Mouse (Mus musculus) telencephalon, adult 2 months (tissue): ENCODE results near the gene Gm7861.
"Not testable (repeated sequence)": the region's sequence is repeated elsewhere in the genome, so short reads cannot be mapped to it uniquely, and the experiment has no call there.

Experiments used
- DNase-seq: peaks from one replicate; pipeline ENCODE4 v3.0.0-alpha.2; 2011; ENCODE audit warnings: low read depth, low spot score

The Gm7861 gene

GRCm38 (mm10) chr8:21594408-21594807 lies at the start of gene Gm7861:
Gene Gm7861, minus strand, starts transcription at chr8:21594508.
- not testable (repeated sequence) for DNase-seq

DNA sequence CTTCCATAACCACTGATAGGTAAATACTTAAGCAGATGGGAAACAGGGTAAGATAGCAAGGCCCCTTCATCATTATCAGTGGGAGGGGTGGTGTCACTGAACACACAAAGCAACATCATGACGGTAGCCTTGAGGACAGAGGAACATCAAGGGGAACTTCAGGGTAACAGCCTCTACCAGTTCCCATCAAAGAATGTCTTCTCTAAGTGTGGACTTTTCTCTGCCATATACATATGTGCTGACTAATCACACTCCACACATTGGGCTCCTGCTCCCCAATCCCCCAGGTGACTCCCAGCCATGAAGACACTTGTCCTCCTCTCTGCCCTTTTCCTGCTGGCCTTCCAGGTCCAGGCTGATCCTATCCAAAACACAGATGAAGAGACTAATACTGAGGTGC lies 23.6 kb upstream of the Gm7861 start, which contains the start of gene Defa26:
Gene Defa26 (plus strand): TSS at position 301 of the 400 bp plus-strand sequence.
- not testable (repeated sequence) for DNase-seq

DNA sequence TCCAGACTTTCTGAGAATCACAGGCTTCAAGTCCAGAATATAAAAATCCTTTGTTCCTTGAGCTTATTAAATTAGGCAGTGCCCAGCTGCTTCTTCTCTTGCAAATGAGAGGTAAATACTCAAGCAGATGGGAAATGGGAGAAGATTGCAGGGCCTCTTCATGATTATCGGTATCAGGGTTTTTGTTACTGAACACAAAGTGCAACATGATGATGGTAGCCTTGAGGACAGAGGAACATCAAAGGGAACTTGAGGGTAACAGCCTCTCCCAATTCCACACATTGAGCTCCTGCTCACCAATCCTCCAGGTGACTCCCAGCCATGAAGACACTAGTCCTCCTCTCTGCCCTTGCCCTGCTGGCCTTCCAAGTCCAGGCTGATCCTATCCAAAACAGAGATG lies 11.6 kb downstream of the Gm7861 start, which contains the start of gene Defa28:
Gene Defa28 (plus strand): TSS at position 301 of the 400 bp plus-strand sequence.
- DNase-seq = not testable (repeated sequence)

DNA sequence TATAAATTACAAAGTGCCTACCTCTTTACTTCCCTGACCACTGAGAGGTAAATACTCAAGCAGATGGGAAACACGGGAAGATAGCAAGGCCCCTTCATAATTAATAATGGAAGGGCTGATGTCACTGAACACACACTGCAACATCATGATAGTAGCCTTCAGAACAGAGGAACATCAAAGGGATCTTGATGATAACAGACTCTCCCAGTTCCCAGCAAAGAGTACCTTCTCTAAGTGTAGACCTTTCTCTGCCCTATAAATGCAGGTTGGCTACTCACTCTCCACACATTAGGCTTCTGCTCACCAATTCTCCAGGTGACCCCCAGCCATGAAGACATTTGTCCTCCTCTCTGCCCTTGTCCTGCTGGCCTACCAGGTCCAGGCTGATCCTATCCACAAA lies 29.2 kb downstream of the Gm7861 start, which contains the start of gene Defa37:
Gene Defa37 (plus strand): TSS at position 301 of the 400 bp plus-strand sequence.
- DNase-seq = not testable (repeated sequence)
